Mouse (Mus musculus): Measurements from ENCODE around the gene Ppp1r27. TPM values are rescaled to one million over a fixed set of nuclear protein-coding genes. Genes with fewer than 3 reads are reported as not detected.
"Not testable (repeated sequence)": the region's sequence is repeated elsewhere in the genome, so short reads cannot be mapped to it uniquely, and the experiment has no call there.

Ppp1r27 gene
- polyA plus RNA-seq, 1 experiment from 2014 or later = not detected

GRCm38 (mm10) chr11:120572417-120572751, 21.5 kb upstream of the Ppp1r27 start:
- ATAC-seq (replicated peaks; ENCODE audit: low FRiP score) (peak; percentile 32), DNase-seq (ENCODE audit: low spot score) (no peak)
- H3K9me3 ChIP-seq (ENCODE audit: control insufficient read depth, low read length) = no peaks in the 10 kb centered on the region
- peak overlapping the region; percentile 97 for H3K4me3 ChIP-seq (ENCODE audit: low read depth, low read length)
- H3K4me1 ChIP-seq (replicated peaks; ENCODE audit: control insufficient read depth, insufficient read depth, low read length) = peaks cover 12% of the 10 kb centered on the region
- H3K27me3 ChIP-seq (ENCODE audit: control insufficient read depth, insufficient read depth, low read length) = no peaks in the 10 kb centered on the region
- H3K27ac ChIP-seq (ENCODE audit: low read depth, low read length) = peak overlapping the region; percentile 75
- H3K4me2 ChIP-seq (ENCODE audit: low read depth, low read length, severe bottlenecking) = peak overlapping the region; percentile 94
- H3K9ac ChIP-seq (ENCODE audit: low read length) = peak overlapping the region; percentile 92
- under 1% methylated on average over 24 of the region's 24 CpGs for WGBS
- peaks cover 13% of the 10 kb centered on the region for H3K36me3 ChIP-seq (ENCODE audit: control insufficient read depth, insufficient read depth, low read length)

GRCm38 (mm10) chr11:120571754-120572416, 21.0 kb upstream of the Ppp1r27 start:
- ATAC-seq (replicated peaks; ENCODE audit: low FRiP score) (no peak), DNase-seq (ENCODE audit: low spot score) (no peak)
- Histone ChIP-seq H3K9ac (ENCODE audit: low read length) (peak overlapping the region; percentile 92), H3K27ac (ENCODE audit: low read depth, low read length) (peak overlapping the region; percentile 43; the same call in 1 of the 2 replicates), H3K4me1 (replicated peaks; ENCODE audit: control insufficient read depth, insufficient read depth, low read length) (peaks cover 12% of the 10 kb centered on the region), H3K4me3 (ENCODE audit: low read depth, low read length) (peak overlapping the region; percentile 97), H3K27me3 (ENCODE audit: control insufficient read depth, insufficient read depth, low read length) (no peaks in the 10 kb centered on the region), H3K4me2 (ENCODE audit: low read depth, low read length, severe bottlenecking) (peak overlapping the region; percentile 94), H3K36me3 (ENCODE audit: control insufficient read depth, insufficient read depth, low read length) (peaks cover 15% of the 10 kb centered on the region), H3K9me3 (ENCODE audit: control insufficient read depth, low read length) (no peaks in the 10 kb centered on the region)
- 17% methylated on average over 11 of the region's 11 CpGs for WGBS

- peak overlapping the region; percentile 97 for H3K4me3 ChIP-seq (ENCODE audit: low read depth, low read length)
- H3K9me3 ChIP-seq (ENCODE audit: control insufficient read depth, low read length) = no peaks in the 10 kb centered on the region
- no peak overlapping the region for H3K27ac ChIP-seq (ENCODE audit: low read depth, low read length)
- peak overlapping the region; percentile 94; the same call in 1 of the 2 replicates for H3K4me2 ChIP-seq (ENCODE audit: low read depth, low read length, severe bottlenecking)
- ATAC-seq (replicated peaks; ENCODE audit: low FRiP score) (no peak), DNase-seq (ENCODE audit: low spot score) (no peak)
- WGBS = 86% methylated on average over 3 of the region's 3 CpGs
- H3K27me3 ChIP-seq (ENCODE audit: control insufficient read depth, insufficient read depth, low read length) = no peaks in the 10 kb centered on the region
- H3K9ac ChIP-seq (ENCODE audit: low read length) = peak overlapping the region; percentile 92
- H3K4me1 ChIP-seq (replicated peaks; ENCODE audit: control insufficient read depth, insufficient read depth, low read length) = peaks cover 12% of the 10 kb centered on the region
- peaks cover 16% of the 10 kb centered on the region for H3K36me3 ChIP-seq (ENCODE audit: control insufficient read depth, insufficient read depth, low read length)
These were observed 20.2 kb upstream of the Ppp1r27 start for GRCm38 (mm10) chr11:120571122-120571521.

- Histone ChIP-seq H3K9ac (ENCODE audit: low read length) (no peak overlapping the region), H3K27ac (ENCODE audit: low read depth, low read length) (no peak overlapping the region), H3K36me3 (ENCODE audit: control insufficient read depth, insufficient read depth, low read length) (peaks cover 29% of the 10 kb centered on the region), H3K4me2 (ENCODE audit: low read depth, low read length, severe bottlenecking) (no peak overlapping the region), H3K9me3 (ENCODE audit: control insufficient read depth, low read length) (no peaks in the 10 kb centered on the region), H3K4me1 (replicated peaks; ENCODE audit: control insufficient read depth, insufficient read depth, low read length) (peaks cover 9% of the 10 kb centered on the region), H3K4me3 (ENCODE audit: low read depth, low read length) (no peak overlapping the region), H3K27me3 (ENCODE audit: control insufficient read depth, insufficient read depth, low read length) (no peaks in the 10 kb centered on the region)
- no peak for ATAC-seq (replicated peaks; ENCODE audit: low FRiP score)
- 96% methylated on average over 6 of the region's 6 CpGs for WGBS
- DNase-seq (ENCODE audit: low spot score) = no peak
These were observed 17.4 kb upstream of the Ppp1r27 start for GRCm38 (mm10) chr11:120568324-120568723.

- H3K4me1 ChIP-seq (replicated peaks; ENCODE audit: control insufficient read depth, insufficient read depth, low read length) = no peaks in the 10 kb centered on the region
- peaks cover 44% of the 10 kb centered on the region for H3K36me3 ChIP-seq (ENCODE audit: control insufficient read depth, insufficient read depth, low read length)
- no peak for ATAC-seq (replicated peaks; ENCODE audit: low FRiP score)
- no peak overlapping the region for H3K27ac ChIP-seq (ENCODE audit: low read depth, low read length)
- H3K9me3 ChIP-seq (ENCODE audit: control insufficient read depth, low read length) = no peaks in the 10 kb centered on the region
- no peak for DNase-seq (ENCODE audit: low spot score)
- H3K9ac ChIP-seq (ENCODE audit: low read length) = no peak overlapping the region
- H3K27me3 ChIP-seq (ENCODE audit: control insufficient read depth, insufficient read depth, low read length) = no peaks in the 10 kb centered on the region
- H3K4me2 ChIP-seq (ENCODE audit: low read depth, low read length, severe bottlenecking) = no peak overlapping the region
- 91% methylated on average over 9 of the region's 9 CpGs for WGBS
- no peak overlapping the region for H3K4me3 ChIP-seq (ENCODE audit: low read depth, low read length)
These were observed 14.2 kb upstream of the Ppp1r27 start for GRCm38 (mm10) chr11:120565114-120565513.

GRCm38 (mm10) chr11:120562949-120563348, 12.0 kb upstream of the Ppp1r27 start:
- peaks cover 45% of the 10 kb centered on the region for H3K36me3 ChIP-seq (ENCODE audit: control insufficient read depth, insufficient read depth, low read length)
- DNase-seq (ENCODE audit: low spot score) (no peak), ATAC-seq (replicated peaks; ENCODE audit: low FRiP score) (no peak)
- WGBS = 96% methylated on average over 13 of the region's 13 CpGs
- no peak overlapping the region for H3K27ac ChIP-seq (ENCODE audit: low read depth, low read length)
- no peak overlapping the region for H3K9ac ChIP-seq (ENCODE audit: low read length)
- H3K4me3 ChIP-seq (ENCODE audit: low read depth, low read length) = no peak overlapping the region
- no peak overlapping the region for H3K4me2 ChIP-seq (ENCODE audit: low read depth, low read length, severe bottlenecking)
- no peaks in the 10 kb centered on the region for H3K27me3 ChIP-seq (ENCODE audit: control insufficient read depth, insufficient read depth, low read length)
- H3K4me1 ChIP-seq (replicated peaks; ENCODE audit: control insufficient read depth, insufficient read depth, low read length) = no peaks in the 10 kb centered on the region
- no peaks in the 10 kb centered on the region for H3K9me3 ChIP-seq (ENCODE audit: control insufficient read depth, low read length)

- Histone ChIP-seq H3K27me3 (ENCODE audit: control insufficient read depth, insufficient read depth, low read length) (no peaks in the 10 kb centered on the region), H3K4me2 (ENCODE audit: low read depth, low read length, severe bottlenecking) (no peak overlapping the region), H3K27ac (ENCODE audit: low read depth, low read length) (no peak overlapping the region), H3K4me3 (ENCODE audit: low read depth, low read length) (no peak overlapping the region), H3K36me3 (ENCODE audit: control insufficient read depth, insufficient read depth, low read length) (peaks cover 39% of the 10 kb centered on the region), H3K9ac (ENCODE audit: low read length) (no peak overlapping the region), H3K9me3 (ENCODE audit: control insufficient read depth, low read length) (no peaks in the 10 kb centered on the region), H3K4me1 (replicated peaks; ENCODE audit: control insufficient read depth, insufficient read depth, low read length) (no peaks in the 10 kb centered on the region)
- WGBS = 93% methylated on average over 13 of the region's 13 CpGs
- DNase-seq (ENCODE audit: low spot score) (no peak), ATAC-seq (replicated peaks; ENCODE audit: low FRiP score) (no peak)
These were observed 10.2 kb upstream of the Ppp1r27 start for GRCm38 (mm10) chr11:120560952-120561728.

GRCm38 (mm10) chr11:120558843-120559242, 7.9 kb upstream of the Ppp1r27 start:
- 85% methylated on average over 6 of the region's 6 CpGs for WGBS
- not testable (repeated sequence) for DNase-seq (ENCODE audit: low spot score); H3K4me3 ChIP-seq (ENCODE audit: low read depth, low read length); H3K27me3 ChIP-seq (ENCODE audit: control insufficient read depth, insufficient read depth, low read length); H3K9me3 ChIP-seq (ENCODE audit: control insufficient read depth, low read length); H3K4me2 ChIP-seq (ENCODE audit: low read depth, low read length, severe bottlenecking); ATAC-seq (replicated peaks; ENCODE audit: low FRiP score); H3K9ac ChIP-seq (ENCODE audit: low read length); H3K4me1 ChIP-seq (replicated peaks; ENCODE audit: control insufficient read depth, insufficient read depth, low read length); H3K27ac ChIP-seq (ENCODE audit: low read depth, low read length)
- H3K36me3 ChIP-seq (ENCODE audit: control insufficient read depth, insufficient read depth, low read length) = peaks cover 29% of the 10 kb centered on the region
